Mouse (Mus musculus): ENCODE results near the gene Ogdh. TPM values are rescaled to one million over a fixed set of nuclear protein-coding genes. Genes with fewer than 3 reads are reported as not detected.

Gene Ogdh
- polyA plus RNA-seq, 1 experiment from 2014 or later: 122 TPM

- no peak for DNase-seq (ENCODE audit: low spot score)
- H3K27me3 ChIP-seq (ENCODE audit: low read depth, poor library complexity, severe bottlenecking): no peaks in the 10 kb centered on the region
- WGBS: 85% methylated on average over 4 of the region's 4 CpGs
- H3K9me3 ChIP-seq (replicated peaks): no peaks in the 10 kb centered on the region
- H3K4me3 ChIP-seq: no peak overlapping the region
- H3K4me1 ChIP-seq: peaks cover 29% of the 10 kb centered on the region
- H3K27ac ChIP-seq: peak overlapping the region; percentile 84
- H3K36me3 ChIP-seq: peaks cover 57% of the 10 kb centered on the region
These were observed 114.2 kb downstream of the Ogdh start for GRCm38 (mm10) chr11:6405591-6406081.

Small RNA genes lying within 50 kb of the gene (microRNA-seq; reads per million reads assigned to microRNA genes)
- not detected for gene Mir7651

Other genes starting within 250 kb of the Ogdh start
- 0.35 and 0.68 TPM in 2 replicates for gene Camk2b, start 225.3 kb upstream of the Ogdh start, polyA plus RNA-seq (2016; fragmentation: Nextera tagmentation; extraction: Ambion mirVana)
- gene A730071L15Rik, start 91.6 kb upstream of the Ogdh start, polyA plus RNA-seq (2016; fragmentation: Nextera tagmentation; extraction: Ambion mirVana): 0.29 and 0.53 TPM in 2 replicates
- gene Nudcd3, start 91.2 kb upstream of the Ogdh start, polyA plus RNA-seq (2016; fragmentation: Nextera tagmentation; extraction: Ambion mirVana): 52.2 and 55.3 TPM in 2 replicates
- gene Npc1l1, start 61.5 kb upstream of the Ogdh start, polyA plus RNA-seq (2016; fragmentation: Nextera tagmentation; extraction: Ambion mirVana): 0.03 TPM in 1 of 2 replicates, not detected in the other
- 133 and 154 TPM in 2 replicates for gene Ddx56, start 23.9 kb upstream of the Ogdh start, polyA plus RNA-seq (2016; fragmentation: Nextera tagmentation; extraction: Ambion mirVana)
- gene Tmed4, start 16.8 kb upstream of the Ogdh start, polyA plus RNA-seq (2016; fragmentation: Nextera tagmentation; extraction: Ambion mirVana): 100.0 and 105 TPM in 2 replicates
- gene Zmiz2, start 97.4 kb downstream of the Ogdh start, polyA plus RNA-seq (2016; fragmentation: Nextera tagmentation; extraction: Ambion mirVana): 10.9 and 12.4 TPM in 2 replicates
- gene Ppia, start 123.8 kb downstream of the Ogdh start, polyA plus RNA-seq (2016; fragmentation: Nextera tagmentation; extraction: Ambion mirVana): 5,840 and 6,698 TPM in 2 replicates
- 583 and 781 TPM in 2 replicates for gene H2afv, start 152.8 kb downstream of the Ogdh start, polyA plus RNA-seq (2016; fragmentation: Nextera tagmentation; extraction: Ambion mirVana)
- gene Purb, start 184.3 kb downstream of the Ogdh start, polyA plus RNA-seq (2016; fragmentation: Nextera tagmentation; extraction: Ambion mirVana): 15.9 and 17.9 TPM in 2 replicates
- gene Myo1g, start 229.3 kb downstream of the Ogdh start, polyA plus RNA-seq (2016; fragmentation: Nextera tagmentation; extraction: Ambion mirVana): 0.80 and 0.86 TPM in 2 replicates